Mouse (Mus musculus) kidney, postnatal 36 days (tissue): ENCODE measurements around the gene C730034F03Rik.

Experiments used
- DNase-seq, 2 experiments: peaks; one replicate each; pipeline ENCODE4 v3.0.0; 2021 to 2022; ENCODE audit warnings: mixed read lengths in 2 of 2

Gene C730034F03Rik

GRCm38 (mm10) chr15:89432946-89433345, 3.6 kb downstream of the C730034F03Rik start:
- no peak for DNase-seq

- no peak for DNase-seq
Measured at GRCm38 (mm10) chr15:89434136-89434535, 4.7 kb downstream of the C730034F03Rik start.

- no peak for DNase-seq
Measured at GRCm38 (mm10) chr15:89435878-89436277, 6.5 kb downstream of the C730034F03Rik start.

GRCm38 (mm10) chr15:89442486-89443070, 13.2 kb downstream of the C730034F03Rik start:
- peak in 1 of 2 experiments; percentile 24 for DNase-seq

GRCm38 (mm10) chr15:89452906-89453864, 23.8 kb downstream of the C730034F03Rik start:
- DNase-seq = peak; percentile 60 to 88

- no peak for DNase-seq
Measured at GRCm38 (mm10) chr15:89453865-89454478, 24.6 kb downstream of the C730034F03Rik start, which contains the start of gene Mapk8ip2. Gene Mapk8ip2 (plus strand): TSS chr15:89453913.

- DNase-seq = no peak
Measured at GRCm38 (mm10) chr15:89454857-89455256, 25.5 kb downstream of the C730034F03Rik start.

- no peak for DNase-seq
Measured at GRCm38 (mm10) chr15:89455642-89456041, 26.3 kb downstream of the C730034F03Rik start.

GRCm38 (mm10) chr15:89458942-89459341, 29.6 kb downstream of the C730034F03Rik start:
- DNase-seq = no peak

GRCm38 (mm10) chr15:89459821-89460220, 30.4 kb downstream of the C730034F03Rik start:
- no peak for DNase-seq

- DNase-seq = no peak
Measured at GRCm38 (mm10) chr15:89460298-89460697, 30.9 kb downstream of the C730034F03Rik start.

GRCm38 (mm10) chr15:89461321-89461720, 31.9 kb downstream of the C730034F03Rik start:
- DNase-seq = no peak

- no peak for DNase-seq
Measured at GRCm38 (mm10) chr15:89462176-89462575, 32.8 kb downstream of the C730034F03Rik start.

GRCm38 (mm10) chr15:89463334-89464235, 34.2 kb downstream of the C730034F03Rik start:
- peak; percentile 41 to 61 for DNase-seq

GRCm38 (mm10) chr15:89465052-89465451, 35.7 kb downstream of the C730034F03Rik start:
- no peak for DNase-seq

- peak in 1 of 2 experiments; percentile 13 for DNase-seq
Measured at GRCm38 (mm10) chr15:89468577-89468976, 39.2 kb downstream of the C730034F03Rik start.

- DNase-seq = no peak
Measured at GRCm38 (mm10) chr15:89471476-89471875, 42.1 kb downstream of the C730034F03Rik start.

GRCm38 (mm10) chr15:89473370-89473769, 44.0 kb downstream of the C730034F03Rik start:
- DNase-seq = no peak

- no peak for DNase-seq
Measured at GRCm38 (mm10) chr15:89473921-89474320, 44.5 kb downstream of the C730034F03Rik start.

GRCm38 (mm10) chr15:89474596-89475292, 45.4 kb downstream of the C730034F03Rik start:
- peak in 1 of 2 experiments; percentile 26 for DNase-seq

GRCm38 (mm10) chr15:89475293-89475600, 45.9 kb downstream of the C730034F03Rik start:
- no peak for DNase-seq
